In the genomic region with DNA sequence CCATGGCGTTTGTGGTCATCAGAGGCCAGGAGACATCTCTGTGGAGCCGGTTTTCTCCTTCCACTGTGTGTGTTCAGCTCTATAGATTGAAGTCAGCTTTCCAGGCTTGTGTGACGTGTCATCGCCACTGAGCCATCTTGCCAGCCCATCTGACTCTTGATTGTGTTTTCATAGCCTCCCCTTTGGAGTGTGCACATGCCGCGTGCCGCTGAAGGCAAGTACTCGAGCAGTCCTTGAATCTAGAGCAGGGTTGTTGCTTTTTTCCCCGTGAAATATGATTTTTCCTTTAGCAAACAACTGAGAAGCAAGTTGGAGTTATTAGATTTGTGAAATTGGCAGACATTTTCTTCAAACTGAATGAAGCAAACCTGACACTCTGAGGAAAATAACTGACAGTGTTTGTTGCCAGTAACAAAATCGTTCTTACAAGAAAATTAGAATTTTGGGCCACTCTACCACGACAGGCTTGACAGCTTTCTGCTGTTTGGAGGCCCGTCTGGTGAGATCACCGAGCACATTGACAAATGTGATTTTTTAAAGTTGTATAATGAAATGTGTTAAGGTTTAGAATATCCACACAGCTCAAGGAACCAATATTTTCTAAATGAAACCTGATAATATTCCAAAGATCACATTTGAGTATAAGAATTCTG, we compare ENCODE assay signal across 26 mouse cellular contexts. TPM values are rescaled to one million over a fixed set of nuclear protein-coding genes. Genes with fewer than 3 reads are reported as not detected.
DNase-seq lines count a peak whose midpoint lies in the region; ATAC-seq and TF ChIP-seq lines count a peak whose summit lies in the region.
"Had no signal": no experiment of that assay in that cellular context is flagged by ENCODE, and none has a peak within 500 bp of the region (broad histone marks: within the 10 kb centered on the region; RNA-seq: fewer than 3 reads in every experiment).

No protein-coding gene starts in this region.

- no peak overlapping the region for H3K27ac ChIP-seq in forebrain, embryonic 14.5 days (ENCODE audit: low read depth, low read length)
- no peak overlapping the region for H3K27ac ChIP-seq in forebrain, embryonic 12.5 days
- peak overlapping the region; percentile 71 for H3K27ac ChIP-seq in forebrain, postnatal 0 days (ENCODE audit: low read depth, low read length)
- H3K27ac ChIP-seq in forebrain, embryonic 11.5 days (ENCODE audit: low read depth, low read length) = no peak overlapping the region
- H3K27ac ChIP-seq in embryonic facial prominence, embryonic 14.5 days (replicated peaks; ENCODE audit: low read depth, low read length) = peak overlapping the region; percentile 36; the same call in 1 of the 2 replicates
- H3K27ac ChIP-seq: gastrocnemius, adult 2 months; hindbrain, embryonic 12.5 days; hindbrain, embryonic 15.5 days had no signal

- TF ChIP-seq POLR2A in brain, embryonic 14.5 days (IDR thresholded peaks at IDR 0.05; ENCODE audit: borderline replicate concordance, extremely low read depth, insufficient read depth, insufficient read length, poor library complexity, severe bottlenecking) = no peak

- 87% methylated on average over 13 of the region's 13 CpGs for WGBS in forebrain, embryonic 14.5 days
- 89% methylated on average over 13 of the region's 13 CpGs for WGBS in forebrain, embryonic 12.5 days
- WGBS in forebrain, postnatal 0 days = 61% methylated on average over 13 of the region's 13 CpGs
- WGBS in forebrain, embryonic 11.5 days = 90% methylated on average over 13 of the region's 13 CpGs
- WGBS in embryonic facial prominence, embryonic 14.5 days = 78% methylated on average over 13 of the region's 13 CpGs

- ATAC-seq in forebrain, embryonic 14.5 days = no peak
- ATAC-seq in forebrain, embryonic 12.5 days (ENCODE audit: low FRiP score) = no peak
- ATAC-seq in forebrain, postnatal 0 days = peak; percentile 86
- no peak for ATAC-seq in forebrain, embryonic 11.5 days (replicated peaks; ENCODE audit: low FRiP score)
- ATAC-seq in embryonic facial prominence, embryonic 14.5 days (ENCODE audit: low read depth) = no peak
- ATAC-seq: intestine, postnatal 0 days; Patski had no signal

- no peak overlapping the region for H3K4me3 ChIP-seq in forebrain, embryonic 14.5 days (ENCODE audit: low read depth, low read length)
- H3K4me3 ChIP-seq in forebrain, embryonic 12.5 days (replicated peaks) = no peak overlapping the region
- H3K4me3 ChIP-seq in forebrain, postnatal 0 days (ENCODE audit: low read depth, low read length) = no peak overlapping the region
- H3K4me3 ChIP-seq in forebrain, embryonic 11.5 days (ENCODE audit: low read depth, low read length) = no peak overlapping the region
- H3K4me3 ChIP-seq in embryonic facial prominence, embryonic 14.5 days (ENCODE audit: low read depth, low read length) = no peak overlapping the region
- H3K4me3 ChIP-seq: erythroblast, embryonic 14.5 days; gastrocnemius, adult 2 months; hindbrain, embryonic 12.5 days; hindbrain, embryonic 15.5 days had no signal

- H3K9me3 ChIP-seq in forebrain, embryonic 14.5 days (replicated peaks; ENCODE audit: control insufficient read depth, low read length) = no peaks in the 10 kb centered on the region
- H3K9me3 ChIP-seq in forebrain, embryonic 12.5 days = no peaks in the 10 kb centered on the region
- H3K9me3 ChIP-seq in forebrain, postnatal 0 days (ENCODE audit: low read length) = no peaks in the 10 kb centered on the region
- H3K9me3 ChIP-seq in forebrain, embryonic 11.5 days (ENCODE audit: control insufficient read depth, low read length) = no peaks in the 10 kb centered on the region
- no peaks in the 10 kb centered on the region for H3K9me3 ChIP-seq in embryonic facial prominence, embryonic 14.5 days (ENCODE audit: control insufficient read depth, low read length)
- H3K9me3 ChIP-seq: G1E; hindbrain, embryonic 12.5 days; hindbrain, embryonic 15.5 days had no signal

- peak; percentile 5 for DNase-seq in forebrain, embryonic 14.5 days (ENCODE audit: low spot score)
- DNase-seq in forebrain, postnatal 0 days = peak; percentile 78
- DNase-seq in forebrain, embryonic 11.5 days (ENCODE audit: low spot score) = no peak
- DNase-seq in brain, embryonic 14.5 days (ENCODE audit: low read depth) = peak; percentile 28
- DNase-seq in embryonic facial prominence, embryonic 14.5 days (ENCODE audit: low spot score) = no peak
- no peak for DNase-seq in natural killer cell, adult 2 months (ENCODE audit: low spot score in 2 of 2)
- DNase-seq: adrenal gland, postnatal 10 days; adrenal gland, postnatal 36 days; B cell, adult 2 months; cerebellum, adult 11-12 months; cerebellum, adult 8-10 months; cerebellum, postnatal 10 days; cerebellum, postnatal 36 days; embryo, embryonic 11 days; gastrocnemius, adult 2 months; gastrocnemius, postnatal 14 days; heart, adult 11 months had no signal

- H3K4me2 ChIP-seq in forebrain, embryonic 14.5 days (ENCODE audit: low read length) = no peak overlapping the region
- H3K4me2 ChIP-seq in forebrain, embryonic 12.5 days = no peak overlapping the region
- H3K4me2 ChIP-seq in forebrain, postnatal 0 days (ENCODE audit: low read depth) = no peak overlapping the region
- no peak overlapping the region for H3K4me2 ChIP-seq in forebrain, embryonic 11.5 days (ENCODE audit: low read depth, low read length, severe bottlenecking)
- H3K4me2 ChIP-seq in embryonic facial prominence, embryonic 14.5 days (ENCODE audit: low read depth, low read length) = no peak overlapping the region
- H3K4me2 ChIP-seq: heart, embryonic 11.5 days; hindbrain, embryonic 12.5 days; hindbrain, embryonic 15.5 days had no signal

- TF ChIP-seq CTCF in forebrain, postnatal 0 days (IDR thresholded peaks at IDR 0.05; ENCODE audit: low read depth) = no peak
- no peak for TF ChIP-seq CTCF in brain, embryonic 14.5 days (IDR thresholded peaks at IDR 0.05; ENCODE audit: borderline replicate concordance, extremely low read depth, insufficient read depth, insufficient read length)

- no peaks in the 10 kb centered on the region; the same call in 1 of the 2 replicates for H3K4me1 ChIP-seq in forebrain, embryonic 14.5 days (ENCODE audit: control insufficient read depth, insufficient read depth, low read length)
- peaks cover 14% of the 10 kb centered on the region for H3K4me1 ChIP-seq in forebrain, embryonic 12.5 days
- no peaks in the 10 kb centered on the region; the same call in 1 of the 2 replicates for H3K4me1 ChIP-seq in forebrain, postnatal 0 days (ENCODE audit: insufficient read depth)
- H3K4me1 ChIP-seq in forebrain, embryonic 11.5 days (replicated peaks; ENCODE audit: control insufficient read depth, insufficient read depth, low read length) = no peaks in the 10 kb centered on the region
- 0 out of 2 replicates have a peak, but pooled peaks cover 3% of the 10 kb centered on the region for H3K4me1 ChIP-seq in embryonic facial prominence, embryonic 14.5 days (ENCODE audit: control insufficient read depth, insufficient read depth, low read length)
- H3K4me1 ChIP-seq: hindbrain, embryonic 15.5 days had no signal

- no peak overlapping the region for H3K9ac ChIP-seq in forebrain, embryonic 14.5 days (ENCODE audit: low read length)
- H3K9ac ChIP-seq in forebrain, embryonic 12.5 days = no peak overlapping the region
- no peak overlapping the region for H3K9ac ChIP-seq in forebrain, postnatal 0 days
- no peak overlapping the region for H3K9ac ChIP-seq in forebrain, embryonic 11.5 days (ENCODE audit: low read length)
- no peak overlapping the region for H3K9ac ChIP-seq in embryonic facial prominence, embryonic 14.5 days (ENCODE audit: low read depth, low read length)
- H3K9ac ChIP-seq: hindbrain, embryonic 12.5 days; hindbrain, embryonic 15.5 days had no signal

- peaks cover 7% of the 10 kb centered on the region for H3K36me3 ChIP-seq in forebrain, embryonic 14.5 days (ENCODE audit: control insufficient read depth, insufficient read depth, low read length)
- H3K36me3 ChIP-seq in forebrain, embryonic 12.5 days (replicated peaks) = peaks cover 17% of the 10 kb centered on the region
- peaks cover 9% of the 10 kb centered on the region for H3K36me3 ChIP-seq in forebrain, postnatal 0 days (ENCODE audit: insufficient read depth)
- peaks cover 3% of the 10 kb centered on the region; the same call in 1 of the 2 replicates for H3K36me3 ChIP-seq in forebrain, embryonic 11.5 days (ENCODE audit: control insufficient read depth, insufficient read depth, low read length)
- peaks cover 14% of the 10 kb centered on the region for H3K36me3 ChIP-seq in embryonic facial prominence, embryonic 14.5 days (ENCODE audit: control insufficient read depth, insufficient read depth, low read length)

- no peaks in the 10 kb centered on the region for H3K27me3 ChIP-seq in forebrain, embryonic 14.5 days (replicated peaks; ENCODE audit: control insufficient read depth, insufficient read depth, low read length)
- no peaks in the 10 kb centered on the region for H3K27me3 ChIP-seq in forebrain, embryonic 12.5 days
- no peaks in the 10 kb centered on the region for H3K27me3 ChIP-seq in forebrain, postnatal 0 days (ENCODE audit: insufficient read depth, low read length)
- no peaks in the 10 kb centered on the region for H3K27me3 ChIP-seq in forebrain, embryonic 11.5 days (ENCODE audit: control insufficient read depth, insufficient read depth, low read length)
- H3K27me3 ChIP-seq in embryonic facial prominence, embryonic 14.5 days (replicated peaks; ENCODE audit: control insufficient read depth, insufficient read depth, low read length) = no peaks in the 10 kb centered on the region
- H3K27me3 ChIP-seq: CH12.LX; hindbrain, embryonic 12.5 days; hindbrain, embryonic 15.5 days; Patski had no signal

RNA-seq across cellular contexts. Expression of a gene that starts 15.4 kb away (rescaled TPM):
- polyA plus RNA-seq in forebrain, embryonic 14.5 days (2014; fragmentation: Nextera tagmentation; extraction: Ambion mirVana) = 38.8 and 40.4 TPM in 2 replicates
- 66.0 and 66.3 TPM in 2 replicates for polyA plus RNA-seq in forebrain, embryonic 12.5 days (2016; fragmentation: Nextera tagmentation; extraction: Ambion mirVana)
- total RNA-seq in forebrain, postnatal 0 days (2014; rRNA removed) = 29.7 and 37.0 TPM in 2 replicates
- 30.2 and 34.9 TPM in 2 replicates for polyA plus RNA-seq in forebrain, postnatal 0 days (2015; fragmentation: Nextera tagmentation; extraction: Ambion mirVana)
- 51.1 and 59.3 TPM in 2 replicates for polyA plus RNA-seq in forebrain, embryonic 11.5 days (2014; fragmentation: Nextera tagmentation; extraction: Ambion mirVana)
- polyA plus RNA-seq in brain, embryonic 14.5 days (2012; rRNA removed) = 34.8 and 42.5 TPM in 2 replicates
- polyA plus RNA-seq in embryonic facial prominence, embryonic 14.5 days (2014; fragmentation: Nextera tagmentation; extraction: Ambion mirVana) = 77.8 and 112 TPM in 2 replicates

RNA-seq across cellular contexts. Expression of a gene that starts 26.7 kb away (rescaled TPM):
- 43.4 and 57.2 TPM in 2 replicates for polyA plus RNA-seq in forebrain, embryonic 14.5 days (2014; fragmentation: Nextera tagmentation; extraction: Ambion mirVana)
- 80.4 and 83.5 TPM in 2 replicates for polyA plus RNA-seq in forebrain, embryonic 12.5 days (2016; fragmentation: Nextera tagmentation; extraction: Ambion mirVana)
- total RNA-seq in forebrain, postnatal 0 days (2014; rRNA removed) = 25.9 and 29.7 TPM in 2 replicates
- polyA plus RNA-seq in forebrain, postnatal 0 days (2015; fragmentation: Nextera tagmentation; extraction: Ambion mirVana) = 43.6 and 56.0 TPM in 2 replicates
- polyA plus RNA-seq in forebrain, embryonic 11.5 days (2014; fragmentation: Nextera tagmentation; extraction: Ambion mirVana) = 81.5 and 88.7 TPM in 2 replicates
- polyA plus RNA-seq in brain, embryonic 14.5 days (2012; rRNA removed) = 77.5 and 92.8 TPM in 2 replicates
- polyA plus RNA-seq in embryonic facial prominence, embryonic 14.5 days (2014; fragmentation: Nextera tagmentation; extraction: Ambion mirVana) = 42.7 and 42.8 TPM in 2 replicates

RNA-seq across cellular contexts. Expression of a gene that starts 48.5 kb away (rescaled TPM):
- polyA plus RNA-seq in forebrain, embryonic 14.5 days (2014; fragmentation: Nextera tagmentation; extraction: Ambion mirVana) = 5.1 TPM in 2 replicates
- polyA plus RNA-seq in forebrain, embryonic 12.5 days (2016; fragmentation: Nextera tagmentation; extraction: Ambion mirVana) = 4.4 TPM in 2 replicates
- 8.7 and 10.3 TPM in 2 replicates for total RNA-seq in forebrain, postnatal 0 days (2014; rRNA removed)
- 13.2 and 13.6 TPM in 2 replicates for polyA plus RNA-seq in forebrain, postnatal 0 days (2015; fragmentation: Nextera tagmentation; extraction: Ambion mirVana)
- polyA plus RNA-seq in forebrain, embryonic 11.5 days (2014; fragmentation: Nextera tagmentation; extraction: Ambion mirVana) = 6.9 and 8.0 TPM in 2 replicates
- polyA plus RNA-seq in brain, embryonic 14.5 days (2012; rRNA removed) = 1.8 and 2.8 TPM in 2 replicates
- polyA plus RNA-seq in embryonic facial prominence, embryonic 14.5 days (2014; fragmentation: Nextera tagmentation; extraction: Ambion mirVana) = 17.9 and 19.7 TPM in 2 replicates

Comparison
In these comparisons a context has a peak if more than half of its experiments do, and no peak if none do; other contexts are left out.
1. DNase-seq: peak in forebrain, embryonic 14.5 days (single experiment), forebrain, postnatal 0 days (single experiment) and brain, embryonic 14.5 days (single experiment); none in forebrain, embryonic 11.5 days (single experiment), embryonic facial prominence, embryonic 14.5 days (single experiment) and natural killer cell, adult 2 months (0 of 2).
2. H3K27ac ChIP-seq: peak in forebrain, postnatal 0 days (single experiment) and embryonic facial prominence, embryonic 14.5 days (single experiment); none in forebrain, embryonic 14.5 days (single experiment), forebrain, embryonic 12.5 days (single experiment) and forebrain, embryonic 11.5 days (single experiment).